22 mouse cellular contexts compared by ENCODE assay signal in the genomic region with DNA sequence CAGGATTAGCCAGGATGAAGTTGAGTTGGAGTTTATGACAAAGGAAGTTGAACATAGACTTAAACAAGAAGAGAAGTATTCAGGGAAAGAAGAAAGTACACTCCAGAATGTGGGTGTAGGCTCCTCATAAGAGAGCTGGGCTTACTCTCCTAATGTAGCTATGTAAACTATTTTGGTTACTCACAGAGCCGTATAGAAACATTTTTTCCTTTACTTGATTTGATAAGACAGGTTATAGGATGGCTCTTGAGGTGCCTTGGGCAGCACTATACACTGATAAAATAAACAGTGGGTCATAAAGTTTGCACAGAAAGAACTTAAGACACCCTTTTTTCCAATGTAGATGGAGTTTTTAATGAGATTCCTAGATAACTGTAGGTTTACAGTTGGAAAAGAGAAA.
DNase-seq lines count a peak whose midpoint lies in the region; ATAC-seq and TF ChIP-seq lines count a peak whose summit lies in the region.
"Had no signal": no experiment of that assay in that cellular context is flagged by ENCODE, and none has a peak within 500 bp of the region (broad histone marks: within the 10 kb centered on the region; RNA-seq: fewer than 3 reads in every experiment).

No protein-coding gene starts in this region.

- peaks cover 32% of the 10 kb centered on the region for H3K79me2 ChIP-seq in macrophage (ENCODE audit: inconsistent target)

- 0 out of 2 replicates have a peak, but pooled peaks cover 9% of the 10 kb centered on the region for H3K4me1 ChIP-seq in lung, embryonic 15.5 days
- H3K4me1 ChIP-seq in lung, postnatal 0 days (ENCODE audit: insufficient read depth, low read depth, low read length) = no peaks in the 10 kb centered on the region; the same call in 1 of the 2 replicates
- H3K4me1 ChIP-seq in forebrain, postnatal 0 days (ENCODE audit: insufficient read depth) = no peaks in the 10 kb centered on the region
- H3K4me1 ChIP-seq: embryonic facial prominence, embryonic 13.5 days; embryonic facial prominence, embryonic 15.5 days had no signal

- WGBS in lung, embryonic 15.5 days = 29% methylated on average over 1 of the region's 1 CpGs
- 24% methylated on average over 1 of the region's 1 CpGs for WGBS in lung, postnatal 0 days
- 90% methylated on average over 1 of the region's 1 CpGs for WGBS in macrophage (ENCODE audit: missing documents)
- 86% methylated on average over 1 of the region's 1 CpGs for WGBS in forebrain, postnatal 0 days

- peak; percentile 69 for ATAC-seq in lung, embryonic 15.5 days (ENCODE audit: borderline replicate concordance, extremely low read depth, low FRiP score, low TSS enrichment)
- peak; percentile 81 for ATAC-seq in lung, postnatal 0 days
- ATAC-seq in forebrain, postnatal 0 days = no peak
- ATAC-seq: forebrain, embryonic 14.5 days; forebrain, embryonic 16.5 days had no signal

- TF ChIP-seq CTCF in lung, postnatal 0 days (IDR thresholded peaks at IDR 0.05) = no peak
- no peak for TF ChIP-seq CTCF in forebrain, postnatal 0 days (IDR thresholded peaks at IDR 0.05; ENCODE audit: low read depth)

- H3K4me3 ChIP-seq in lung, embryonic 15.5 days = no peak overlapping the region
- H3K4me3 ChIP-seq in lung, postnatal 0 days (ENCODE audit: low read depth, low read length) = no peak overlapping the region
- no peak overlapping the region for H3K4me3 ChIP-seq in macrophage (ENCODE audit: inconsistent target)
- no peak overlapping the region for H3K4me3 ChIP-seq in forebrain, postnatal 0 days (ENCODE audit: low read depth, low read length)
- H3K4me3 ChIP-seq: embryonic facial prominence, embryonic 13.5 days; embryonic facial prominence, embryonic 15.5 days; erythroblast, embryonic 14.5 days; forebrain, embryonic 10.5 days; forebrain, embryonic 12.5 days had no signal

- TF ChIP-seq EP300 in lung, postnatal 0 days (IDR thresholded peaks at IDR 0.05) = peak; percentile 97

- no peaks in the 10 kb centered on the region for H3K9me3 ChIP-seq in lung, embryonic 15.5 days
- H3K9me3 ChIP-seq in lung, postnatal 0 days (ENCODE audit: low read length) = no peaks in the 10 kb centered on the region
- H3K9me3 ChIP-seq in forebrain, postnatal 0 days (ENCODE audit: low read length) = no peaks in the 10 kb centered on the region
- H3K9me3 ChIP-seq: embryonic facial prominence, embryonic 13.5 days; embryonic facial prominence, embryonic 15.5 days; forebrain, embryonic 10.5 days; forebrain, embryonic 12.5 days had no signal

- H3K9ac ChIP-seq in lung, embryonic 15.5 days = no peak overlapping the region
- no peak overlapping the region for H3K9ac ChIP-seq in lung, postnatal 0 days (replicated peaks; ENCODE audit: low read depth)
- H3K9ac ChIP-seq in forebrain, postnatal 0 days = no peak overlapping the region
- H3K9ac ChIP-seq: embryonic facial prominence, embryonic 13.5 days; embryonic facial prominence, embryonic 15.5 days; forebrain, embryonic 12.5 days had no signal

- H3K27ac ChIP-seq in lung, embryonic 15.5 days = peak overlapping the region; percentile 86
- peak overlapping the region; percentile 75 for H3K27ac ChIP-seq in lung, postnatal 0 days (ENCODE audit: low read length)
- peak overlapping the region; percentile 81 for H3K27ac ChIP-seq in macrophage
- no peak overlapping the region for H3K27ac ChIP-seq in forebrain, postnatal 0 days (ENCODE audit: low read depth, low read length)
- H3K27ac ChIP-seq: embryonic facial prominence, embryonic 13.5 days; embryonic facial prominence, embryonic 15.5 days; forebrain, embryonic 10.5 days; forebrain, embryonic 12.5 days had no signal

- H3K4me2 ChIP-seq in lung, embryonic 15.5 days = no peak overlapping the region
- H3K4me2 ChIP-seq in lung, postnatal 0 days (replicated peaks; ENCODE audit: low read depth, low read length) = no peak overlapping the region
- H3K4me2 ChIP-seq in forebrain, postnatal 0 days (ENCODE audit: low read depth) = no peak overlapping the region
- H3K4me2 ChIP-seq: embryonic facial prominence, embryonic 13.5 days; embryonic facial prominence, embryonic 15.5 days; forebrain, embryonic 12.5 days had no signal

- H3K27me3 ChIP-seq in lung, embryonic 15.5 days = no peaks in the 10 kb centered on the region
- no peaks in the 10 kb centered on the region for H3K27me3 ChIP-seq in lung, postnatal 0 days (replicated peaks; ENCODE audit: insufficient read depth, low read length)
- no peaks in the 10 kb centered on the region for H3K27me3 ChIP-seq in forebrain, postnatal 0 days (ENCODE audit: insufficient read depth, low read length)
- H3K27me3 ChIP-seq: embryonic facial prominence, embryonic 13.5 days; embryonic facial prominence, embryonic 15.5 days; forebrain, embryonic 12.5 days had no signal

- no peak for DNase-seq in lung, postnatal 25 days (ENCODE audit: low spot score)
- DNase-seq in lung, postnatal 0 days (ENCODE audit: low spot score) = peak; percentile 69
- no peak for DNase-seq in lung, postnatal 14 days
- no peak for DNase-seq in forebrain, postnatal 0 days
- DNase-seq: adrenal gland, adult 2 months; adrenal gland, postnatal 10 days; adrenal gland, postnatal 25 days; cerebellum, adult 11-12 months; cerebellum, adult 2 months; cerebellum, adult 9-11 months; cerebellum, postnatal 14 days; cerebellum, postnatal 36 days; embryo, embryonic 11 days had no signal

- no peaks in the 10 kb centered on the region for H3K36me3 ChIP-seq in lung, embryonic 15.5 days
- H3K36me3 ChIP-seq in lung, postnatal 0 days (ENCODE audit: insufficient read depth, low read length) = no peaks in the 10 kb centered on the region
- H3K36me3 ChIP-seq in macrophage (ENCODE audit: inconsistent target) = no peaks in the 10 kb centered on the region
- H3K36me3 ChIP-seq in forebrain, postnatal 0 days (ENCODE audit: insufficient read depth) = no peaks in the 10 kb centered on the region
- H3K36me3 ChIP-seq: embryonic facial prominence, embryonic 13.5 days; embryonic facial prominence, embryonic 15.5 days; forebrain, embryonic 10.5 days; forebrain, embryonic 12.5 days had no signal
